Mouse (Mus musculus): ENCODE results near the gene C2cd3. TPM values are rescaled to one million over a fixed set of nuclear protein-coding genes. Genes with fewer than 3 reads are reported as not detected.

The C2cd3 gene
- polyA plus RNA-seq, 1 experiment, result 28.9 TPM

DNA sequence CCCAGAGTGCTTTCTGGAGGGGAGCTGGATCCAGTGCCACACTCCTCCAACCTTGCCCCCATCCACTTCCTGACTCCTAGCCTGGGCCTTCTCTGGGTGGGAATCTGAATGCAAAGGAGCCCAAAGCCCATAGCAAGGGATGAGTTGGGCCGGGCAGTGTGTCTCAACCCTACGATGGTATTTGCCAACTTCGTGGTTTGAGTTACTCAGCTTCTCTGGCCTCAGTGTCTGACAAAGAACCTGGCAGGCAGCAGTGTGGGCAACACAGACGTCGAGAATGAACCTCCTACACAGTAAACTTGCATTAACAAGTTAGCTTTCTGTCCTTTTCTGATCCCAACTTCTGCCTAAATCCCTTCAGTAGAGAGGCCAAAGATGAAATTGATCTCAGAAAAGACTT lies 112.5 kb downstream of the C2cd3 start:
- TF ChIP-seq EP300 (IDR thresholded peaks at IDR 0.05; ENCODE audit: insufficient read depth, low read depth, low read length), result no peak
- no peak for TF ChIP-seq POLR2A (IDR thresholded peaks at IDR 0.05; ENCODE audit: insufficient read depth, low read length)
- no peaks in the 10 kb centered on the region for H3K36me3 ChIP-seq (ENCODE audit: control insufficient read depth, insufficient read depth, low read length, poor library complexity, severe bottlenecking)
- no peaks in the 10 kb centered on the region for H3K9me3 ChIP-seq (replicated peaks; ENCODE audit: control insufficient read depth, insufficient read depth, low read length, poor library complexity, severe bottlenecking)
- H3K27me3 ChIP-seq (ENCODE audit: control insufficient read depth, insufficient read depth, low read length, poor library complexity, severe bottlenecking), result no peaks in the 10 kb centered on the region
- no peak overlapping the region for H3K4me3 ChIP-seq (ENCODE audit: low read depth, low read length)
- H3K9ac ChIP-seq (ENCODE audit: low read depth, poor library complexity, severe bottlenecking), result no peak overlapping the region
- H3K4me1 ChIP-seq (ENCODE audit: control insufficient read depth, insufficient read depth, low read length), result no peaks in the 10 kb centered on the region
- H3K27ac ChIP-seq (ENCODE audit: insufficient read depth, low read length), result no peak overlapping the region

DNA sequence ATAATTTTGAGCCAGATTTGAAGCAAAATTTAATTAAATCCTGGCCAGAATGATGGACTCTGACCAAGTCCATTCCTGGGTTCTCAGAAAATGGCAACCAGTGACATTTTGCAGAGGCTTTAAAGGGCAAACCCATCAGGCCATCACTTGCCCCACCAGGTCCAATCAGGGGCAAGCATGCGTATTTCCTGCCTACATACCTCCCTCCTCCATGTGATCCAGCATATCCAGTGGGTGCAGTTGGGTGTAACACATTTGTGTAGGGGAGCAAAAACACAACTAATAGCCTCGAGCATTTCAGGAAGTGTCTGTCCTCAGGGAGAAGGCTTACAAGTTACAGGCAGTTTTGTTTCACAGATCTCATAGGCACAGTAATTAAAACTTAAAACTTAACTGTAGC lies 115.3 kb downstream of the C2cd3 start:
- TF ChIP-seq EP300 (IDR thresholded peaks at IDR 0.05; ENCODE audit: insufficient read depth, low read depth, low read length), result no peak
- no peak for TF ChIP-seq POLR2A (IDR thresholded peaks at IDR 0.05; ENCODE audit: insufficient read depth, low read length)
- no peak for TF ChIP-seq CTCF (IDR thresholded peaks at IDR 0.05; ENCODE audit: low read depth, low read length)
- Histone ChIP-seq H3K27me3 (ENCODE audit: control insufficient read depth, insufficient read depth, low read length, poor library complexity, severe bottlenecking) (no peaks in the 10 kb centered on the region), H3K4me1 (ENCODE audit: control insufficient read depth, insufficient read depth, low read length) (no peaks in the 10 kb centered on the region), H3K9ac (ENCODE audit: low read depth, poor library complexity, severe bottlenecking) (no peak overlapping the region), H3K9me3 (replicated peaks; ENCODE audit: control insufficient read depth, insufficient read depth, low read length, poor library complexity, severe bottlenecking) (no peaks in the 10 kb centered on the region), H3K36me3 (ENCODE audit: control insufficient read depth, insufficient read depth, low read length, poor library complexity, severe bottlenecking) (no peaks in the 10 kb centered on the region), H3K4me3 (ENCODE audit: low read depth, low read length) (no peak overlapping the region), H3K27ac (ENCODE audit: insufficient read depth, low read length) (no peak overlapping the region)

- H3K4me3 ChIP-seq (ENCODE audit: low read depth, low read length), result no peak overlapping the region
- TF ChIP-seq EP300 (IDR thresholded peaks at IDR 0.05; ENCODE audit: insufficient read depth, low read depth, low read length) (no peak), CTCF (IDR thresholded peaks at IDR 0.05; ENCODE audit: low read depth, low read length) (no peak), POLR2A (IDR thresholded peaks at IDR 0.05; ENCODE audit: insufficient read depth, low read length) (no peak)
- no peak overlapping the region for H3K9ac ChIP-seq (ENCODE audit: low read depth, poor library complexity, severe bottlenecking)
- H3K9me3 ChIP-seq (replicated peaks; ENCODE audit: control insufficient read depth, insufficient read depth, low read length, poor library complexity, severe bottlenecking), result no peaks in the 10 kb centered on the region
- H3K4me1 ChIP-seq (ENCODE audit: control insufficient read depth, insufficient read depth, low read length), result no peaks in the 10 kb centered on the region
- no peaks in the 10 kb centered on the region for H3K27me3 ChIP-seq (ENCODE audit: control insufficient read depth, insufficient read depth, low read length, poor library complexity, severe bottlenecking)
- no peaks in the 10 kb centered on the region for H3K36me3 ChIP-seq (ENCODE audit: control insufficient read depth, insufficient read depth, low read length, poor library complexity, severe bottlenecking)
- H3K27ac ChIP-seq (ENCODE audit: insufficient read depth, low read length), result no peak overlapping the region
Observed at GRCm38 (mm10) chr7:100488474-100489048, 116.5 kb downstream of the C2cd3 start.

DNA sequence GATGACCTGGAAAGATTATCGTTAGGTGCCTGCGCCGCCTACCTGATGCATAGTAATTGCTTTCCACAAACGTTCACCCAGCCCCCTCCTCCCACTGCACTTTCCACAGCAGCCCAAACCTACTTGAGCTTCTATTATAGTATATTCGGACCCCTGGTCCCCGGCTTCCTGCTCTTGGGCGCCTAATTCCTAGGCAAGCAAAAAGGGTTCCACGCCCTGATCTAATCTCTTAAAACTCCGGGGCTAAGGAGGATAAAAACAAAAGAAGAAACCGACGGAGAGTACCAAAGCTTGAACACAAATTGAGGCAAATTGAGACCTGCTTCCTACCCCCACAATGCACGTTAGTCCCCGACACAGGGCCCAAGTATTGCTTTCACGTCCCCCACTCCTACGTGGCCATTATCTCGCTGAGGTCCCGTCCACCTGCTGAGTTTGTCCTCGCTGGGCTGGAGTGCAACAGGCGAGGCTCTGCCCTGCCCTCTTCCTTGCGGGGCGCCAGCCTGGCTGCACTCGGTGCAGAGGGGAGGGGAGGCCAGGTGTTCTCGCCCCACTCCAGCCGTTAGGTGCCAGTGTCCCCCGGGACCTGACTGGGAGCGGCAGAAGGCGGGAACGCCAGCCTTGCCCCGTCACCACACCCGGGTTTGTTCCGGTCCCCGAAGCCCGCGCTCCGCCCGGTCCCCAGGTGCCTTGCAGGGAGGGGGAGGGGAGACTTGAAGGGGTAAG lies 120.5 kb downstream of the C2cd3 start:
- Histone ChIP-seq H3K36me3 (ENCODE audit: control insufficient read depth, insufficient read depth, low read length, poor library complexity, severe bottlenecking) (0 out of 2 replicates have a peak, but pooled peaks cover 1% of the 10 kb centered on the region), H3K9me3 (replicated peaks; ENCODE audit: control insufficient read depth, insufficient read depth, low read length, poor library complexity, severe bottlenecking) (no peaks in the 10 kb centered on the region), H3K27ac (ENCODE audit: insufficient read depth, low read length) (peak overlapping the region; percentile 4; the same call in 1 of the 2 replicates), H3K27me3 (ENCODE audit: control insufficient read depth, insufficient read depth, low read length, poor library complexity, severe bottlenecking) (no peaks in the 10 kb centered on the region), H3K4me1 (ENCODE audit: control insufficient read depth, insufficient read depth, low read length) (peaks cover 2% of the 10 kb centered on the region), H3K9ac (ENCODE audit: low read depth, poor library complexity, severe bottlenecking) (peak overlapping the region; percentile 27), H3K4me3 (ENCODE audit: low read depth, low read length) (peak overlapping the region; percentile 81)
- TF ChIP-seq CTCF (IDR thresholded peaks at IDR 0.05; ENCODE audit: low read depth, low read length), result no peak
- no peak for TF ChIP-seq POLR2A (IDR thresholded peaks at IDR 0.05; ENCODE audit: insufficient read depth, low read length)
- TF ChIP-seq EP300 (IDR thresholded peaks at IDR 0.05; ENCODE audit: insufficient read depth, low read depth, low read length), result no peak

- Histone ChIP-seq H3K9me3 (replicated peaks; ENCODE audit: control insufficient read depth, insufficient read depth, low read length, poor library complexity, severe bottlenecking) (no peaks in the 10 kb centered on the region), H3K4me1 (ENCODE audit: control insufficient read depth, insufficient read depth, low read length) (peaks cover 2% of the 10 kb centered on the region), H3K36me3 (ENCODE audit: control insufficient read depth, insufficient read depth, low read length, poor library complexity, severe bottlenecking) (peaks cover 3% of the 10 kb centered on the region; the same call in 1 of the 2 replicates), H3K27me3 (ENCODE audit: control insufficient read depth, insufficient read depth, low read length, poor library complexity, severe bottlenecking) (no peaks in the 10 kb centered on the region), H3K9ac (ENCODE audit: low read depth, poor library complexity, severe bottlenecking) (peak within 1 kb of the TSS; percentile 27), H3K4me3 (ENCODE audit: low read depth, low read length) (peak within 1 kb of the TSS; percentile 81), H3K27ac (ENCODE audit: insufficient read depth, low read length) (peak within 1 kb of the TSS; percentile 28)
- TF ChIP-seq EP300 (IDR thresholded peaks at IDR 0.05; ENCODE audit: insufficient read depth, low read depth, low read length), result no peak; the same call in 1 of the 2 replicates
- peak; percentile 95 for TF ChIP-seq POLR2A (IDR thresholded peaks at IDR 0.05; ENCODE audit: insufficient read depth, low read length)
- no peak for TF ChIP-seq CTCF (IDR thresholded peaks at IDR 0.05; ENCODE audit: low read depth, low read length)
Observed at GRCm38 (mm10) chr7:100493117-100493483, 121.1 kb downstream of the C2cd3 start, which contains the start of gene Ucp2. Gene Ucp2, plus strand, starts transcription at chr7:100493337.
